Mouse (Mus musculus): ENCODE results near the gene Ltv1.

DNA sequence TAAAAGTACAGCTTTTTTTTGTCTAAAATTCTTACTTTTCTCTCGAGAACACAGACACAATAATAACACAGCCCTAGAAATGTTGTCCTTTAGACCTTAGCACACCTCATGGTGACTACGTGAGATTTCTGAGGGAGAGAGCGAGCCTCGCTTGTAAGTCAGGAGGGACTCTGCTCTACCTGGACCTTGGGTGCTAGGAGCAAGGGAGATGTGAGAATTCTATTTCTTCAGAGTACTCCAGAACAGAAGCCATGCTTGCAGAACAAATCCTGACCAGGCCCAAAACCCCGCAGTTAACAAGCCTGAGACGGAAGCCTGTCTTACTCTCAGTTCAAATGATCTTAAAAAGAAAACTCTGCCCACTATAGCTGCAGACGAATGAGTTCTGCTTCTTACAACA is 37.7 kb upstream of the Ltv1 start:
- TF ChIP-seq CEBPB (IDR thresholded peaks at IDR 0.05; ENCODE audit: low read depth) (no peak), CTCF (IDR thresholded peaks at IDR 0.05; ENCODE audit: control insufficient read depth, insufficient read depth, insufficient read length) (no peak), MYOG (IDR thresholded peaks at IDR 0.05; ENCODE audit: control insufficient read depth, extremely low read depth, insufficient read length) (no peak)

Data from C2C12 (cell line).